Mouse (Mus musculus): ENCODE measurements around the gene Tshz2.

Tshz2 gene

DNA sequence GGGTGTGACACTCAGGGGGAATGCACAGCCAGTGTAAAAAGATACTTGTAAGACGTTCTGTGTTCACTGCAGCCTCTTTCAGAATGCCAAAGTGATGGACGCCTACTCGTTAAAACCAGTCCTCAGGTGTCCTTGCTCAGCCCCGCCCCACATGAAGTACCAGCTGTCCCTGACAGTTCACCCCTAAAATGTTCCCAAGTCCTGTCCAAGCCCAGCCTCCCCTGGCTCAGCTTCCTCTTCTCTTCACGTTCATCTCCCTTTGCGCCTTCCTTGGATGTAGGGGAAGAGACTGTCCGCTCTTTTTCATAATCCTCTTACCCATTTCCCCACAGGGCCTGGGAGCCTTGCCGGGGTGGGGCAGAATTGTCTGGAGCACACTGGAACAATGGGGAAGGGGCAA is 374.0 kb downstream of the Tshz2 start:
- DNase-seq (ENCODE audit: low spot score) = no peak

DNA sequence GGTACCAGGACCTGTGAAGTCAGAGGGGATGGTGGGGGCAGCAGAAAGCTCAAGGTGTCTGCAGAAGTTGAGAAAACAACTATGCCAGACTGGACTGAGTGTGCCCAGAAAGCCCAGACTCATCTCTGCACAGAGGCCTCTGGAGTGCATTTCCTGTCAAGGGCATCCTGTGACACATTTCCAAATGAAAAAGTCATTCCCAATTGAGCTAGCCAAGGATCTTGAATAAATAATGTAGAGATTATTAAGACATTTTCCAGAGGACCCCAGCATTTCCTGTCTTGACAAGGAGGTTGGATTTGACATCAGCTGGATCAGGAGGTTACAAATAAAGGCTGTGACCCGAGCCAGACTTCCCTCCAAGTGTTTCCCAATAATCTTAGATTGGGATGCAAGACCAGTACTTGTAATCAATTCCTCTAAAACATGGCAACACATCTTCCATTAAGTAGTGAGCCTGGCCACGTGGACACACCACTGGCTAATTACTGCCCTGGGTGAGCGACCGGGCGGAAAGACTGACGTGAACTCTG is 374.7 kb downstream of the Tshz2 start:
- no peak for DNase-seq (ENCODE audit: low spot score)

DNA sequence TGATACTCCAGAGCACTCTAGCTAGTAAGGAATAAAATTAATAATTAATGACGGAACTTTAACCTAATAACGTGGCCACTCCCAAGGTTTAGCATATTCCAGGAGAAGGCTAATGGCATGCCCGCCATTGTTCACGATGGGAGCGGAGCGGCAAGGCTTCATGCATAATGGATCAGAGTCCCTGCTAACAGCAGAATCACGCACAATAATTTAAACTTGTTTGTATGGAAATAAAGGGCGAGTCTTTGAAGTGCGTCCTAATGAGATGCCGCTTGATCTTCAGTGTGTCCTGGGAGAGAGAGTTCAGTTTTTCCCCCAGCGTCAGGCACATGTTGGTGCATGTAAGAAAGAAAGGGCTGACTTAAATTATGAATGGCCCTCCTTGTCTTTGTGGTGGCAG is 376.9 kb downstream of the Tshz2 start:
- DNase-seq (ENCODE audit: low spot score) = no peak

DNA sequence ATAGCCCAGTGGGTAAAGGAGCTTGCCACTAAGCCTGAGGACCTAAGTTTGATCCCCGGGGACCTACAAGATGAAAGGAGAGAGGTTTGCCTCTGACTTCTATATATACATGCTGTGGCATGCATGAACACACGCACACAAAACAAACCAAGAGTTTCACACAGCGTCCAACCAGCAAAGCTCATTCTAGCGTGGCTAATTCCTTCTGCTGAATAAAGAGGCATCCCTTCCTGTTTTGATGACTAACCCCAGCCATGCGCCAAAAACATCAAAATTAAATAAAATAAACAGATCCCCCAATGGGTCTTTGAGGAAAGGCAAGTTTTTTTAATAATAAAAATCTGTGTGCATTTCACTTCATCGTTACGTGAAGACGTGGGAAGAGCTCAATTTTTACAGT is 379.0 kb downstream of the Tshz2 start:
- no peak for DNase-seq (ENCODE audit: low spot score)

DNA sequence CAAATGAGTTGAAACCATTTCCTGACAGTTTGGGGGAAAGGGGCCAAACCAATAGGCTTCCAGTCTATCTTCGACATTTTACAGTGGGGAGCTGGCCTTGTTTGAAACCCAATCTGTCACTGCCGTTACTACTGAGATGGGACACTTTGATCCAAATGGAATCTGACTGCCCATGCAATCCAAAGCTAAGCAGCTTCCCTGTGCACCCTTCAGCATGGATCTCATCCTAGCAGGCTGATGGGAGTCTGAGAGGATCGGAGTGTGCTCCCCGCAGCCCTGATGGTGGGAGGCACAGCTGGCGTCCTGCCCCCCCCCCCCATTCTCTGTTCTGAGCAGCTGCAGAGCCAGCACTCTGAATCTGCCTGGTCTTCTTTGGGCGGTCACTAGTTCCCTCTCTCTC is 384.5 kb downstream of the Tshz2 start:
- DNase-seq (ENCODE audit: low spot score) = no peak

DNA sequence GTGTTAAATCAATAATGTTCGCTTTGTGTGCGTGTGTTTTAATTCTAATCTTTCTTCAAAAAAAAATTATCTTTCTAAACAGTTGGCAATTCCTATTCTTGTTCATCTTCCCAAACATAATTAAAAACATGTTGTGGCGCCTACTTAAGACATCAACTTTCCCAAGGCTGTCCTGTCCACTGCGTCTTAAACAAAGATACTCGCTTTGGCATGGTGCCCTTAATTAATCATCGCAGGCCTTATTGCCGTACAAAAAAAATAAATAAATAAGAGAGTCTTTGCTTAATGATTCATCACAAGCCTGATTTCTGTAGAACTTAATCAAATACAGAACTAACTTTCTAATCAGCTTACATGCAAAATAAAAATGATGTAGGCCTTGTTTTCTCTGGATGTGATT is 385.1 kb downstream of the Tshz2 start:
- DNase-seq (ENCODE audit: low spot score) = no peak

DNA sequence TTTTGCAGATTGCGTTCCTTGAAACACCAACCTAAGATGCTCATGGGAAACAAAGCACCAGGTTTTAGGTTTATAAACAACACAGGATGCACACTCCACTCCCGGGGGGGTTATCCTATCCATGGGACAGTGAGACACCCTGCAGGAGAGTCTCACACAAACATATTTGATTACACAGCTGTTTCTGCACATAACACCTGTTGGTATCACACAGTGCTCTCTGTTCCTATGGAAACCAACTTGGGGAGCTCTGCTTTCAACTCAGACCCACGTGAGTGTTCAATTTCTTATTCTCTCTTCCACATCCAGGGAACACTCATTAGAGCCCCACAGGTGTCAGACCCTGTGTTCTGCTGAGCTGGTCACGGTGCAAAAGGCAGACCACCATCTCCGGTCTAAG is 390.1 kb downstream of the Tshz2 start:
- peak; percentile 2 for DNase-seq (ENCODE audit: low spot score)

DNA sequence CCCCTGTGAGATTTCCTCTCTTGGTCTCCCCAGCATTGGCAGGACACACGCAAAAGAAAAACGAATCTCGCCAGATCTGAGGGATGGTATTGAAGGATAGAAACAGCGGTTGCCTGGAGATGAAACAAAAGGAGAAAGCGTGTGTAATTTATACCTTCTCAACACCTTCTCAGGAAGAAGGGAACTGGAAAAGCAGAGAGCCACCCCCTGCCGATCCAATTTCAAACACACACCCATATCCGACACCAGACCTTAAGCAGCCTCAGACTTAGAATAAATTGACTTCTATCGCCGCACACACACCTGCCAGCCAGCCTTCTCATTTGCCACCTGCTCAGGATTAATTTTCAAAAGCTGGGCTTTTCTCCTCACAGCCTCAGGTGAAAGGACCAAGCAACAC is 390.9 kb downstream of the Tshz2 start:
- DNase-seq (ENCODE audit: low spot score) = no peak

DNA sequence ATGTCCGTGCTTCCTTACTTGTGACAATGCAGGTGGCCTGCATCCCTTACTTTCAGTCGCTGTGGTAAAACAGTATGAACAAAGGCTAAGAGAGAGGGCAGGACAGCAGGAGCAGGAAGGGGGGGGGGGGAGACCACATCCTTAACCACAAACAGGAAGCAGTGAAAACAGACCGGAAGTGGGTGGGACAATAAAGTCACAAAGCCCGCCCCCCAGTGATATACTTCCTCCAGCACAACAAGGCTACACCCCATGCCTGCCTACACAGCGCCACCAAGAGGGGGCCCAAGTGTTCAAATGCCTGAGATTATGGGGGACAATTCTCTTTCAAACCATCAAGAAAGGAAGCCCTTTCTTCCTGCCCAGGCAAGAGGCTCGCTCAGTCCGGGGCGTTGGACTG is 392.1 kb downstream of the Tshz2 start:
- DNase-seq (ENCODE audit: low spot score) = peak; percentile 71

DNA sequence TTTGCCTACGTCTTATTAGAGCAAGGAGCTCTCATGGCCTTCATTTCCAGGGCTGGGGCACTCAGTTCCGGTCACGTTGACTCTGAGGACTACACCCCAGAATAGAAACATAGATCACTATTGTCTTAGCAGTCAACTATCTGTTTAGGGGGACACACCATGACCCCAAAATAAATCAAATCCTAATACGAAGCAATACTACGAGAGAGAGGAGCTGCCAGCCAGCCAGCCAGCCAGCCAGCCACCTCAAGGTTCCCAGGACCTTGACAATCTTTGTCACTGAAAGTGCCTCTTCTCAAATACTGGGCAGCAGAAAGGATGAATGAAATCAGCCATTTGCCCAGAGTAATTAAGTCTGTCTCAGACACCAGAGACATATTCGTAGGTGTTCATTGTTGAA is 393.1 kb downstream of the Tshz2 start:
- no peak for DNase-seq (ENCODE audit: low spot score)

DNA sequence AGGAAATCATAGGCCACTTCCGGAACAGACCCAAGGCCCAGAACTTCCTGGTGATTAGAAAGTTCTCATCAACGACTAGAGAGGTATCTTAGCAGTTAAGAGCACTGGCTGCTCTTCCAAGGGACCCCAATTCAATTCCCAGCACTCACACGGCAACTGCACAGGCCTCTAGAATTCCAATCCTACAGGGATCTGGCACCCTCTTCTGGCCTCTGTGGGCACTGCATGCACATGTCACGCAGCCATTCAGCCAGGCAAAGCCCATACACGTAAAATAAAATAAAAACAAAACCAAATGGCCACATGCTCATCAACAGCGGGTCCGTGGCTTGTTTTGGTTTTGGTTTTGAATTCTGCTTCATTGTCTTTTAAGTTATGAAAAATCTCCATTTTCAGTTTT is 395.0 kb downstream of the Tshz2 start:
- DNase-seq (ENCODE audit: low spot score) = no peak

DNA sequence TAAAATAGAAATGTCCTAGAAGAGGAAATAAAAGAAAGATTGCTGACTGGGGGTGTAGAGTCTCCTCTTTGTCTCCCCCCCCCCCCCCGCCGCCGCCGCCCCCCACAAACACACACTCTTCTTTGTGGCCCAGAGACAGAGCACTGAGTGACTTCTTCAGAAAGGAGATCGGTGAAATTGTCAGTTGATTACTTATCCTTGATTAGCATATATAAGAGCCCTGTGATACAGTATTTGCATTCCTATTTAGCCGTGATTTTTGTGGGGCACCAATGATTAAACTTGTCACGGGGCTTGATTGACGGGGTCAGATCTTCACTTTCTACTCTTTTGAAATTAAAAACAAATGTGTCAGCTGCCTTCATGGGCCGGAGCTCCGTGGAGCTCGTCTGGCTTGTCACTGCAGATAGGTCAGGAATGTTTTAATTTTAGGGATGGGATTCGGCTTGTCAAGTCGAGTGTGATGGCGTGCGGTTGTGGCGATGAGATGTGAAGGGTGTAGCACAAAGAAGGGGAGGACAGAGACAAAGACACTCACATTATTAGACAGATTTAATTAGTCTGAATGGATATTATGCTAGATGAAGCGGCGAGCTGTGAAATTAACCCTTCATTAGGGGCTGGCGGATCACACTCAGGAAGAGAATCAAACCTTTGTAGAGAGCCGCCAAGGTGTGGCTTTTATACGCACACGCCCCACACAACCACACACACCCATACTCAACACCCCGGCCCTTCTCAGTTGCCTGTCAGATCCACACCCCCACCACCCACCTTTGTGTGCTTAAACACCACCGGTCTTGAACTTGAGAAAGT is 395.9 kb downstream of the Tshz2 start:
- DNase-seq (ENCODE audit: low spot score) = no peak

DNA sequence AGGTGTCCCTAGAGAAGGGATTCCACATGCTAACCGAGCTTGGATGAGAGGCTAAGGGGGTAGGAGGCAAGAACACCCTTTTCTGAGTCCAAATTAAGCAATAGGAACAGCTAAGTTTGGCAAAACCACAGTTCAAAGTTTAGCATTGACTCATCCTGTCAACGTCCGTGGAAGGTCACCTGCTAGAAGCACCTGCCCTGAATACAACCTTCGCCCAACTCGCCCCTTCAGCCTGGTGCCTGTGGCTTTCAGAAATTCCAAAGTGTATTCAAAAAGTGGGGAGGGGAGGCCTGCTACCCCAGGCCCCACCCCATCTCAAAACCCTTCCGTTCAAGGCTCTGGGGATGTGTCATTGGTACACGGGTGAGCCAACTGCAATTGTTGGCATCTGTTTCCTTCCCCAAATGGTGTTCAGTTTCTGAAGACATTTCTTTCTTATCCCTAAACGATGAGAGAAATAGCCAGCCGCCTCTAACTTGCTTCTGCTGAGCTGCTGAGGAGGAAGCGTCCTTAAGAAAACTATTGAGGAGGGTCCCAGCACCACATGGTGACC is 396.6 kb downstream of the Tshz2 start:
- no peak for DNase-seq (ENCODE audit: low spot score)

DNA sequence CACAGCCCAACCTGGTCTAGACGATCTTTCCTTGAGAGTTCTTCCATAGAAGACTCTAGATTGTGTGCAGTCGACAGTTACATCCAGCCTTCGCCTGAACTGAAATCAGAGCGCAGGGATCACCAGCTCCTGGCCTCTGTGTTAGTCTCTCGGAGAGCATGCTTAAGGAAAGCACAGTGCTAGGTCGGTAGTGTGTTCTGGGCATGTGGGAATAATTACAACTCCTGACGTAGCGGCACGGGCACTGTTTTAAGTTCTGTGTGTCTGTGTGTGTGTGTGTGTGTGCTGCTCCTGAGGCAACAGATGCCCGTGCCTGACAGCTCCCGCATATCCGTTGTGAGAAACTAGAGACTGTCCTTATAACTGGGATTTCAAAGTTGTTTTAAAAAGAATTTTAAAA is 398.4 kb downstream of the Tshz2 start:
- DNase-seq (ENCODE audit: low spot score) = no peak

DNA sequence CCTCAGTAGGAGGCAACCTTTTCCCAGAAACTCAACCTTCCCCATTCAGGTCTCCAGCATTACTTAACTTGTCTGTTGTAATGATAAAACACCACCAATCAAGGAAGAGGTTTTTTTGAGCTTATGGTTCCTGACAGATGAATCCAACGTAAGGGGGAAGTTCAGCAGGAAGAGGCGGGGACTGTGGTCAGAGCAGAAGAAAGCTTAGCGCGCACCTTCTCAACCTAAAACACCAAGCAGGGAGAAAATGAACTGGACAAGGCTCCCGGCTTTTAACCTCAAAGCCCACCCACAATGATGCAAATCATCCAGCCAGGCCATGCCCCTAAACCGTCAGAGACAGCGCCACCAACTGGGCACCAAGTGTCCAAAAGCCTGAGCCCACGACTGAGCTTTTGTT is 399.1 kb downstream of the Tshz2 start:
- DNase-seq (ENCODE audit: low spot score) = no peak

DNA sequence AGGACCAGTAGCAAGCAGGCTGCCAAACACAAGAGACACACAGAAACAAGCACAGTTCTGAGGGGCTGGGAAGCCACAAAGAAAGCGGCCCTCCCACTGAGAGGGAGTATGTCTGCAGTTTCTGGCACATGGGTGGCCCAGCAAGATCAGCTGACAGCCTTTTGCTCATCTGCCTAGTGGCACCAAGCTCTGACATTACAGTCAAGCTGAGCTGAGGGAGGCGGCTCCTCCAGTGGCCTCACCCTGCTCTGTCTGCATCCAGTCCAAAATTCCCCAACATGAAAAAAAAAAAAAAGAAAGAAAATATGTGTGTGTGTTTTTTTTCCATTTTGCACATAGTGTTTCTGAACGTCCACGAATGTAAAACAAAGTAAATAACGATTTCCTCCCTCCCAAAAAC is 400.4 kb downstream of the Tshz2 start:
- no peak for DNase-seq (ENCODE audit: low spot score)

DNA sequence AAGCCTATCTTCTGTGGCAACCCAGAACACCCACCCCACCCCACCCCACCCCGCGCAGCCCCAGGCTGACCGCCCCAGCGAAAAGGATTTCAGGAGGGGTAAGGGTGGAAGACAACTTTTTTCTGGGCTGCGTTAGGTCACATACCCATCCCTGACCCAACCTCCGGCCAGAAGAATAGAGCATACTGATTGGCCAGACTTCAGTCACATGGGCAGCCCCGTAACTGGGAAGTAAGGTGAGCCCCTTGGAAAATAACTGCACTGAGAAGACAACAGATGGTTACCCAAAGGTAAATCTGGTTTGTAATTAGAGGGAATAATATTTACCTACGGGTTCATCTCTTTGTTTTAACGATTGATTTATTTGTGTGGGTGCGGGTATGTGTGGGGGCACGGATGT is 402.0 kb downstream of the Tshz2 start:
- no peak for DNase-seq (ENCODE audit: low spot score)

DNA sequence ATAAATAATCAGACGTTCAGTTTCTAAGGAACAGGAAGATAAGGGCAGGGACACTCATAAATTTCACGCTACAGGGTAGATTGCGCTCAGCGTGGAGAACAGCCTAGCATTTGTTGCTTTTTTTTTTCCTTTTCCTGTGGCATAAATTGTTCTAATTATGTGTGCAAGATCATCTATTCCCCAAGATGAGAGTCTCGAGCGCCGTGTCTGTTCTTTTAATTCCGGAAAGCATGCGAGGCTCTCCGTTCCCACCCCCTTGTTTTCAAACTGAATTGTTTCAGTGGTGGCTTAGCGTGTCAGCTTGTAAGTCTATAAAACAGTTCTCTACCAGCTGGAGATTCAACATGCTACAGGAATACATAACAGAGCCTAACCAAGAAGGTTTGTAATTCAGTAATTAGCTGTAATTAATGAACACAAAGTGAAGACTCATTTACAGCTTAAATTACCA is 404.0 kb downstream of the Tshz2 start:
- no peak for DNase-seq (ENCODE audit: low spot score)

DNA sequence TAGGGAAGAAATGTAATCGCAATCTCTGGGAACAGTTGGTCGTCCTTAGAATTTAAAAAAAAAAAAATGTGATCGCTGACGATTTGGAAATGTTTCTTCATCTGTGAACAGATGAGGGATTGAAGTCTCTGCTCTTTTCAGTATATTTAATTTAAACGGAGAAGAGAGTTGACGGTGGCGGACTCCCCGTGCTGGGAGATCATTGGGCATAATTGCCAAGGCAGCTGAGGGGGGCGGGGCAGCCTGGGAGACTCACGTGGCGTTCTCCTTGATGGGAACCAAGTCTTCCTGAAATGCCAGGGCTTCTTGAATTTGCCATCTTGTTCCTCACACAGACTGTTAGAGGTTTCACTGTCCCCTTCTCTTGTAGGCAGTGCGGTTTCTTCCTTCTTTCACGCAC is 404.5 kb downstream of the Tshz2 start:
- no peak for DNase-seq (ENCODE audit: low spot score)

DNA sequence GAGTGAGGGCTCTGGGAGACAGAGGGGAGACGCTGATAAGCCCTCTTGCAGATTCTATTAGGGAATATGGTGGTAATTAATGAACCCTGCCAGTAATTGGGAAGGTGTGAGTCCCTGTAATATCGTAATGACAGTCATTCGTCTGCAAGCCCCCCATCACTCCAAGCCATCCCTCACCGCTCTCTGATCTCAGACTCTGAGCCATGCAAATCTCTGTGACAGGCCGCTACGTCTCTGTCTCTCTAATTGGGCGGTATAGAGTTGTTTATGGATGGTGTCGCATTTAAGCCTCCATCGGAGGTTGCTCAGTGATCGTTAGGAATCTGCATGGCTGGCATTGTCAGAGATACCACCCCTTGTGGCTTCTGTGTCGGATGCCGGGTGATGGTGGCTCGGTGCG is 407.0 kb downstream of the Tshz2 start:
- no peak for DNase-seq (ENCODE audit: low spot score)

DNA sequence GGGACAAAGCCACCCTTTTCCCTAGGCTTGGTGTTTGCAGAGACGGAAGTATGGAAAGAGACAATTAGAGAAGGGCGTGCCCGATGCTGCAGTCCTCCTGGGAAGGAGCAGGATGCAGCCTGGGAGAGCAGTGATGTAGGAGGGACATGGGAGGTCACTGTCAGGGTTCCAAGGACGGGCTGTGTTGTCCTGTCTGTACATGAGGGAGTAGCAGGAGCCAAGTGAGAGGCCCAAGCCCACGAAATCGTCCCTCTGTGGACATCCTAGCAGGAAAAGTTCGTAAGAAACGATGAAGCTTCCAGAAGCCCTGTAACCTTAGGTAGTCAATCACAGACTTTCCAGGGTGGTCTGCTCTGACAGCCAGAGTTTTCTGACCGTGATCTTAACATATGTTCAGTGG is 408.3 kb downstream of the Tshz2 start:
- no peak for DNase-seq (ENCODE audit: low spot score)

DNA sequence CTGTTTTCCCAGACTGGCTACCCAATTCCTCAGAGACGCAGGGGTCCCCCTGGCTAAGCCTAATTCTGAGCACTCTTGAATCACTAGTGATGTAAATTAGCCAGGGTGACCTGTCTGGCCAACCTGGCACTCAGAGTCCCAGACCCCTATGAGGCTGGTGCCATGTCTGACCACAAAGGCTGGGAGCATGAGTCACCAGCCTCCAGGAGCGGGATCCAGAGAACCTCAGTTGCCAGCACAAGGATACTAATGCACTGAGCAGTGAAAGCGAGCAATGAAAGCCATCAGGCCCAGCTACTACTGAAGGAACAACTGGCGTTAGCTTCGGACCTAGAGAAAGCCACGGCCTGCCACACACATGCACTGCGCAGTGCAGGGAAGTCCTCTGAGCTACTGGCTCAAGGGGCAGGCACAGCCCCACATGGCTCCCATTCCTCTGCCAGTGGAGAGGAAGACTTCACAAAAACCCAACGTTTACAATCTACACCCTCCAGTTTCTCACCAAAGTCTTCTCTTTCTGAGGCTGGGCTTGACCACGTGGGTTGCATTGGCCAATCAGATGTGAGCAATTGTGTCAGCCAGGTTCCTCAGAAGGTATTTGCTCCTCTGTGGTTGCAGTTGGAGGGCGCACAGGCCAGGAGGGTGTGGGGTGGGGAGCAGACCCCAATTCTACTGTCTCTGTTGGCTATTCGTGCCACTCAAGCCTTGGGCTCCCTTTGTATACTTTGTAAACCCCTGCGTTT is 409.8 kb downstream of the Tshz2 start:
- no peak for DNase-seq (ENCODE audit: low spot score)

DNA sequence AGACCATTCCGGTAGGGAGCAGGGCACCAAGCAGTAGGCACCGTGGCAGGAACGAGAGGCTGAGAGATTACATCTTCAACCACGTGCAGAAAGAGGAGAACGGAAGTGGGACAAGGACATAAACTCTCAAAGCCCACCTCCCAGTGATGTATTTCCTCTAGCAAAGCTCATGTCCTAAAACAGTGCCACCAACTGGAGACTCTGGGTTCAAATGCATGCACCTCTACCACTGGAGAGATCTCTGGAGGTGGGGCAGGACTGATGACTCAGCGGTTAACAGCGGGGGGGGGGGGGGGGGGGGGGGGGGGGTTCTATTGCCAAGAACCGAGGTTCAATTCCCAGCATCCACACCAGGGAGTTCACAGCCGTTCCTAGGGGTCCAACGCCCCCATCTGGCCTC is 410.5 kb downstream of the Tshz2 start:
- DNase-seq (ENCODE audit: low spot score) = no peak
